Mouse (Mus musculus) liver, embryonic 15.5 days (tissue): ENCODE data around the gene Efcab11. TPM values are rescaled to one million over a fixed set of nuclear protein-coding genes. Genes with fewer than 3 reads are reported as not detected.

Experiments
- ATAC-seq: fragments of 200-750 bp; cut with Nextera tagmentation; 2 replicates; pipeline ENCODE4 v1.8.0; 2017; ENCODE audit warnings: moderate number of reproducible peaks, mild to moderate bottlenecking, moderate library complexity; ENCODE audit not compliant: insufficient read depth
- H3K27ac ChIP-seq: fragments of 300-500 bp; sonication (generic); replicated peaks from 2 replicates; pipeline ENCODE4 v1.5.1; 2015; ENCODE audit warnings: mild to moderate bottlenecking, inconsistent platforms
- H3K27me3 ChIP-seq: fragments of 300-500 bp; sonication (generic); 2 replicates; pipeline ENCODE4 v1.6.1; 2015; ENCODE audit warnings: mild to moderate bottlenecking, inconsistent platforms
- H3K36me3 ChIP-seq: fragments of 300-500 bp; sonication (generic); replicated peaks from 2 replicates; pipeline ENCODE4 v1.6.1; 2015; ENCODE audit warnings: moderate library complexity, mild to moderate bottlenecking, inconsistent platforms
- H3K4me1 ChIP-seq: fragments of 300-500 bp; sonication (generic); replicated peaks from 2 replicates; pipeline ENCODE4 v1.6.1; 2015; ENCODE audit warnings: inconsistent platforms
- H3K4me2 ChIP-seq: fragments of 300-500 bp; sonication (generic); 2 replicates; pipeline ENCODE4 v1.6.1; 2015; ENCODE audit warnings: moderate library complexity, mild to moderate bottlenecking, inconsistent platforms
- H3K4me3 ChIP-seq: fragments of 300-500 bp; sonication (generic); replicated peaks from 2 replicates; pipeline ENCODE4 v1.5.1; 2015; ENCODE audit warnings: mild to moderate bottlenecking, inconsistent platforms
- H3K9ac ChIP-seq: fragments of 300-500 bp; sonication (generic); 2 replicates; pipeline ENCODE4 v1.6.1; 2015; ENCODE audit warnings: moderate library complexity, mild to moderate bottlenecking, inconsistent platforms
- H3K9me3 ChIP-seq: fragments of 300-500 bp; sonication (generic); replicated peaks from 2 replicates; pipeline ENCODE4 v1.6.1; 2016; ENCODE audit warnings: inconsistent platforms
- WGBS: fragments of 180-500 bp; shearing (Covaris S2); methylation state at CpG from one replicate; pipeline ENCODE4 v1.1.7; 2015; ENCODE audit warnings: mixed read lengths; ENCODE audit not compliant: insufficient replicate concordance; 5-methylcytosine and 5-hydroxymethylcytosine counted together
- polyA plus RNA-seq: library from polyadenylated mRNA; unstranded; fragments of >200 nt; fragmentation: Nextera tagmentation; extraction: Ambion mirVana; gene quantifications from 2 replicates; pipeline ENCODE4 v1.2.1, GENCODE M21; 2015

Gene Efcab11
- polyA plus RNA-seq, 1 experiment from 2014 or later: 5.4 TPM

- 34% methylated on average over 3 of the region's 3 CpGs for WGBS
- Histone ChIP-seq H3K27ac (no peak overlapping the region), H3K27me3 (no peaks in the 10 kb centered on the region), H3K4me1 (peaks cover 5% of the 10 kb centered on the region; the same call in 1 of the 2 replicates), H3K4me3 (no peak overlapping the region), H3K9ac (no peak overlapping the region), H3K4me2 (no peak overlapping the region), H3K36me3 (no peaks in the 10 kb centered on the region), H3K9me3 (no peaks in the 10 kb centered on the region)
- no peak for ATAC-seq
These were observed 10.8 kb downstream of the Efcab11 start for GRCm38 (mm10) chr12:99873443-99873842.

- 49% methylated on average over 1 of the region's 1 CpGs for WGBS
- Histone ChIP-seq H3K4me2 (no peak overlapping the region), H3K4me1 (peaks cover 5% of the 10 kb centered on the region; the same call in 1 of the 2 replicates), H3K27ac (no peak overlapping the region), H3K36me3 (no peaks in the 10 kb centered on the region), H3K27me3 (no peaks in the 10 kb centered on the region), H3K9me3 (no peaks in the 10 kb centered on the region), H3K4me3 (no peak overlapping the region), H3K9ac (no peak overlapping the region)
- no peak for ATAC-seq
These were observed 15.4 kb downstream of the Efcab11 start for GRCm38 (mm10) chr12:99868821-99869220.

- Histone ChIP-seq H3K36me3 (no peaks in the 10 kb centered on the region), H3K4me3 (no peak overlapping the region), H3K27ac (no peak overlapping the region)
These were observed 19.6 kb downstream of the Efcab11 start for GRCm38 (mm10) chr12:99864613-99865012.

GRCm38 (mm10) chr12:99860981-99861380 lies 23.3 kb downstream of the Efcab11 start:
- no peak overlapping the region for H3K4me3 ChIP-seq
- H3K36me3 ChIP-seq: no peaks in the 10 kb centered on the region
- no peak overlapping the region for H3K27ac ChIP-seq
- ATAC-seq: no peak
- no peak overlapping the region for H3K9ac ChIP-seq
- 57% methylated on average over 4 of the region's 4 CpGs for WGBS
- H3K4me2 ChIP-seq: no peak overlapping the region
- peaks cover 4% of the 10 kb centered on the region for H3K4me1 ChIP-seq
- no peaks in the 10 kb centered on the region for H3K9me3 ChIP-seq
- no peaks in the 10 kb centered on the region for H3K27me3 ChIP-seq

More at GRCm38 (mm10) chr12:99864613-99865012, 19.6 kb downstream of the Efcab11 start:
- no peak for ATAC-seq
- Histone ChIP-seq H3K9me3 (no peaks in the 10 kb centered on the region), H3K4me2 (no peak overlapping the region), H3K27me3 (no peaks in the 10 kb centered on the region), H3K4me1 (peaks cover 4% of the 10 kb centered on the region), H3K9ac (no peak overlapping the region)

GRCm38 (mm10) chr12:99859391-99860100 lies 24.7 kb downstream of the Efcab11 start:
- Histone ChIP-seq H3K36me3 (no peaks in the 10 kb centered on the region), H3K4me1 (peaks cover 4% of the 10 kb centered on the region), H3K27me3 (no peaks in the 10 kb centered on the region), H3K27ac (no peak overlapping the region), H3K9ac (no peak overlapping the region), H3K4me3 (no peak overlapping the region), H3K9me3 (no peaks in the 10 kb centered on the region), H3K4me2 (no peak overlapping the region)
- ATAC-seq: no peak
- WGBS: 66% methylated on average over 3 of the region's 3 CpGs

GRCm38 (mm10) chr12:99858664-99859063 lies 25.6 kb downstream of the Efcab11 start:
- H3K36me3 ChIP-seq: no peaks in the 10 kb centered on the region
- no peaks in the 10 kb centered on the region for H3K27me3 ChIP-seq
- no peak overlapping the region for H3K9ac ChIP-seq
- H3K4me3 ChIP-seq: no peak overlapping the region
- ATAC-seq: no peak
- peaks cover 4% of the 10 kb centered on the region for H3K4me1 ChIP-seq
- no peak overlapping the region for H3K27ac ChIP-seq
- H3K9me3 ChIP-seq: no peaks in the 10 kb centered on the region
- no peak overlapping the region for H3K4me2 ChIP-seq
- WGBS: 81% methylated on average over 5 of the region's 5 CpGs

- H3K4me3 ChIP-seq: no peak overlapping the region
- ATAC-seq: no peak
- 70% methylated on average over 9 of the region's 9 CpGs for WGBS
- H3K27ac ChIP-seq: no peak overlapping the region
- no peak overlapping the region for H3K4me2 ChIP-seq
- H3K9me3 ChIP-seq: no peaks in the 10 kb centered on the region
- H3K9ac ChIP-seq: no peak overlapping the region
- H3K36me3 ChIP-seq: no peaks in the 10 kb centered on the region
- no peaks in the 10 kb centered on the region for H3K27me3 ChIP-seq
- peaks cover 4% of the 10 kb centered on the region for H3K4me1 ChIP-seq
These were observed 28.2 kb downstream of the Efcab11 start for GRCm38 (mm10) chr12:99856011-99856410.

GRCm38 (mm10) chr12:99853323-99854258 lies 30.6 kb downstream of the Efcab11 start:
- no peaks in the 10 kb centered on the region for H3K9me3 ChIP-seq
- H3K4me1 ChIP-seq: no peaks in the 10 kb centered on the region
- H3K9ac ChIP-seq: no peak overlapping the region
- WGBS: 73% methylated on average over 14 of the region's 14 CpGs
- H3K4me3 ChIP-seq: no peak overlapping the region
- no peak overlapping the region for H3K4me2 ChIP-seq
- H3K27me3 ChIP-seq: no peaks in the 10 kb centered on the region
- ATAC-seq: no peak
- H3K27ac ChIP-seq: no peak overlapping the region
- no peaks in the 10 kb centered on the region for H3K36me3 ChIP-seq

- H3K27me3 ChIP-seq: no peaks in the 10 kb centered on the region
These were observed 34.2 kb downstream of the Efcab11 start for GRCm38 (mm10) chr12:99849996-99850395.

GRCm38 (mm10) chr12:99844951-99845350 lies 39.3 kb downstream of the Efcab11 start:
- Histone ChIP-seq H3K9ac (no peak overlapping the region), H3K9me3 (no peaks in the 10 kb centered on the region), H3K27ac (no peak overlapping the region), H3K36me3 (no peaks in the 10 kb centered on the region), H3K4me2 (no peak overlapping the region), H3K4me3 (no peak overlapping the region), H3K4me1 (no peaks in the 10 kb centered on the region; the same call in 1 of the 2 replicates), H3K27me3 (no peaks in the 10 kb centered on the region)
- no peak for ATAC-seq
- WGBS: 76% methylated on average over 8 of the region's 8 CpGs

More at GRCm38 (mm10) chr12:99849996-99850395, 34.2 kb downstream of the Efcab11 start:
- WGBS: 77% methylated on average over 2 of the region's 2 CpGs
- Histone ChIP-seq H3K9me3 (no peaks in the 10 kb centered on the region), H3K9ac (no peak overlapping the region), H3K4me1 (no peaks in the 10 kb centered on the region), H3K4me3 (no peak overlapping the region), H3K27ac (no peak overlapping the region), H3K4me2 (no peak overlapping the region), H3K36me3 (no peaks in the 10 kb centered on the region)
- no peak for ATAC-seq

- Histone ChIP-seq H3K36me3 (no peaks in the 10 kb centered on the region), H3K27ac (no peak overlapping the region), H3K4me1 (no peaks in the 10 kb centered on the region; the same call in 1 of the 2 replicates), H3K27me3 (no peaks in the 10 kb centered on the region), H3K4me3 (no peak overlapping the region), H3K9ac (no peak overlapping the region), H3K9me3 (no peaks in the 10 kb centered on the region), H3K4me2 (no peak overlapping the region)
- no peak for ATAC-seq
- WGBS: 87% methylated on average over 14 of the region's 14 CpGs
These were observed 45.5 kb downstream of the Efcab11 start for GRCm38 (mm10) chr12:99838703-99839102.
